Mouse (Mus musculus): Measurements from ENCODE around the gene Gorasp1.

DNA sequence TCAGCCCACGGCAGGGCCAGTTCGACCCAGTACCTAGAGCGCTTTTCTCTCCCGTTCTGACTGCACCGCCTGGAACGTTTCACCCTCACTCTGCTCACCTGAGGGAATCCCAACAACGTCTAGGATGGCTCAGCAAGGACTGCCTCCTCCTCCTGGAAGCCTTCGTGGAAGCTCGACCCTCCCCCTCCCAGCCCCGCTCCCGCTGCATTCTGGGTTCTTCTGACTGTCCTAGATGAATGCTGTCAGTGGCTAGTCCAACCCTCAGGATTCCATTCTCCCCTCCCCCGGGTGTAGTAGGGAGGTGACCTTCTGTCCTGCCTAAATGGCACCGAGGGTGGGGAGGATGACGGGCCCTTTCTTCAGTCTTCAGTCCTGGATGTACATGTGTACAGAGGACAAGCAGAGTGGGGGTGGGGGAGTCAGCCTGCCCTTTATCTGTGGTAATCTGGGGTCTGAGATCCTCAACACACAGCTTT is 47.2 kb upstream of the Gorasp1 start, which contains the start of gene Csrnp1:
- TF ChIP-seq CTCF (IDR thresholded peaks at IDR 0.05; ENCODE audit: low read depth, low read length) (no peak), GATA1 (IDR thresholded peaks at IDR 0.05; ENCODE audit: borderline replicate concordance, low read length) (no peak)
